Mouse (Mus musculus): ENCODE results near the gene Vps45. TPM values are rescaled to one million over a fixed set of nuclear protein-coding genes. Genes with fewer than 3 reads are reported as not detected.

The Vps45 gene
- polyA plus RNA-seq, 1 experiment = 20.1 TPM

DNA sequence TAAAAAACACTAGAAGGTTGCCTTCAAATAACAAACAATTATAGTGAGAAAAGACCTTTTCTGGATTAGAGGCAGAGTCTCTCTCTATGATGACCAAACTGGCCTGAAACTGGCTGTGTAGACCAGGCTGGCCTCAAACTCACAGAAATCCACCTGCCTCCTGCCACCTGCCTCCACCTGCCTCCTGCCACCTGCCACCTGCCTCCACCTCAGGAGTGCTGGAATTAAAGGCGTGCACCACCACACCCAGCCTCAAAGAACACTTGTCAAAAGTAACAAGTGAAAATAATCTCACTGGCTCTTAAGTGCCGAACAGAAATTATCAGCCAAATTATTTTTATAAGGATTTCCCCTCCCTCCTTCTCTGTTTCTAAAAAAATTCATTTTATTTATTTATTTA is 42.6 kb downstream of the Vps45 start:
- no peak overlapping the region for H3K4me3 ChIP-seq (replicated peaks; ENCODE audit: control insufficient read depth, low read depth, low read length)
- TF ChIP-seq CTCF (IDR thresholded peaks at IDR 0.05; ENCODE audit: control insufficient read depth, insufficient read depth, low read length) (no peak), POLR2A (IDR thresholded peaks at IDR 0.05; ENCODE audit: borderline replicate concordance, control insufficient read depth, low read depth, low read length) (no peak)
- no peaks in the 10 kb centered on the region for H3K4me1 ChIP-seq (ENCODE audit: control insufficient read depth, insufficient read depth, low read length)
- 88% methylated on average over 2 of the region's 2 CpGs for WGBS
- H3K27ac ChIP-seq (ENCODE audit: control insufficient read depth, insufficient read depth, low read depth, low read length, poor library complexity) = no peak overlapping the region

DNA sequence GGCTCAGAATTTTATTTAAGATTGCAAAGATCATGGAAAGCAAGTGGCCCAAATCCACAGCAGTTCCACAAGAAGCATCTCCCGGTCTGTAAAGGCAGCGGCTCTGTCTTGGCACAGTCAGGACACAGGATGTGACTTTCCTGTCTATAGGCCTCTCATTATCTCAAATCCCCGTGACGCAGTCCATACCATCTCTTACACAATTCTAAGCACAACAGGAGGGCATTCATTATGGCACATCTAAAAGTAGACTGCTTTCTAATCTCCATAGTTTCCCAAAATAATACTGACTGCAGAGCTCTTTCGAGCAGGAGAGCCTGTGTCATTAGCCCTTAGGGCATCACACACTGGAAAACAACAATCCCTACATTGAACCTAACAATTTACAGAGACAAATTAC is 45.5 kb downstream of the Vps45 start:
- Histone ChIP-seq H3K4me1 (ENCODE audit: control insufficient read depth, insufficient read depth, low read length) (no peaks in the 10 kb centered on the region), H3K4me3 (replicated peaks; ENCODE audit: control insufficient read depth, low read depth, low read length) (no peak overlapping the region), H3K27ac (ENCODE audit: control insufficient read depth, insufficient read depth, low read depth, low read length, poor library complexity) (no peak overlapping the region)
- WGBS = 62% methylated on average over 5 of the region's 5 CpGs
- TF ChIP-seq CTCF (IDR thresholded peaks at IDR 0.05; ENCODE audit: control insufficient read depth, insufficient read depth, low read length) (no peak), POLR2A (IDR thresholded peaks at IDR 0.05; ENCODE audit: borderline replicate concordance, control insufficient read depth, low read depth, low read length) (no peak)

DNA sequence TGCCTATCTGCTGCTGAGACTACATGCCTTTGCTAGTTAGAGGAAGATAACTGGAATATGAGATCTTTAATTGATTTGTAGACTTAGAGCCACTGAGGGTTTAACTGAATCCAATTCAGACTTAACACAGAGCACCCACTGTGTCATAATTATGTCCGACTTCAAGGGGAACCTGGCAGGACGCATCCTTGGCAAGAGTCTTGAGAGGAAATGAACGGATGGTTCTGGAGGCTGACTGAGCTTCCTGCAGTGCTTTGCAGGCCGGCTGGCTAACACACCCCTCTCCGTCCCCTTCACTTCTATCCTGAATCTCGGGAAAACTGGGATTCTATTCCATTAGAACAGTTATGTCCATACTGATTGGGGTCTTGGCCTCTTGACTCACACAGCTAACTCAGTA is 49.8 kb downstream of the Vps45 start:
- TF ChIP-seq CTCF (IDR thresholded peaks at IDR 0.05; ENCODE audit: control insufficient read depth, insufficient read depth, low read length) (no peak), POLR2A (IDR thresholded peaks at IDR 0.05; ENCODE audit: borderline replicate concordance, control insufficient read depth, low read depth, low read length) (no peak)
- 77% methylated on average over 6 of the region's 6 CpGs for WGBS
- Histone ChIP-seq H3K4me3 (replicated peaks; ENCODE audit: control insufficient read depth, low read depth, low read length) (no peak overlapping the region), H3K4me1 (ENCODE audit: control insufficient read depth, insufficient read depth, low read length) (no peaks in the 10 kb centered on the region), H3K27ac (ENCODE audit: control insufficient read depth, insufficient read depth, low read depth, low read length, poor library complexity) (no peak overlapping the region)

DNA sequence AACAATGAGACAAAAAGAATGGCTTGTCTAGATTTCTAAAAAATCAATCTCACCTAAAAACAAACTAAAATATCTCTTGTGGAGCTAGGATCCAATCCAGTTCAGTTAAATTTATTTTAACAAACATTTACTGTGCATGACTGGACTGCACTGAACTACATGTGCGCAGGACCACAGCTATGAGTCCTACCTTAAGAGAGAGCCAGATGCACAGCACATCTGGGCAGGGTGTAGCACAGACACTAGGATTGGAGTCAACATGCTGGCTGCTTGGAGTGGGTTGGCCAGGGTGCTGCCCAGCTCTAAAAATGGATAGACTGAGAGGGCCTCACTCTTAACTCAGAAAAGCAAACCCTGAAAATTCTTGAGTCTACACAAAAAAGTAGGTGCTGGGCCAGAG is 56.7 kb downstream of the Vps45 start:
- TF ChIP-seq POLR2A (IDR thresholded peaks at IDR 0.05; ENCODE audit: borderline replicate concordance, control insufficient read depth, low read depth, low read length) = no peak
- TF ChIP-seq CTCF (IDR thresholded peaks at IDR 0.05; ENCODE audit: control insufficient read depth, insufficient read depth, low read length) = no peak
- WGBS = 92% methylated on average over 1 of the region's 1 CpGs
- Histone ChIP-seq H3K4me1 (ENCODE audit: control insufficient read depth, insufficient read depth, low read length) (peaks cover 7% of the 10 kb centered on the region), H3K27ac (ENCODE audit: control insufficient read depth, insufficient read depth, low read depth, low read length, poor library complexity) (no peak overlapping the region), H3K4me3 (replicated peaks; ENCODE audit: control insufficient read depth, low read depth, low read length) (no peak overlapping the region)

DNA sequence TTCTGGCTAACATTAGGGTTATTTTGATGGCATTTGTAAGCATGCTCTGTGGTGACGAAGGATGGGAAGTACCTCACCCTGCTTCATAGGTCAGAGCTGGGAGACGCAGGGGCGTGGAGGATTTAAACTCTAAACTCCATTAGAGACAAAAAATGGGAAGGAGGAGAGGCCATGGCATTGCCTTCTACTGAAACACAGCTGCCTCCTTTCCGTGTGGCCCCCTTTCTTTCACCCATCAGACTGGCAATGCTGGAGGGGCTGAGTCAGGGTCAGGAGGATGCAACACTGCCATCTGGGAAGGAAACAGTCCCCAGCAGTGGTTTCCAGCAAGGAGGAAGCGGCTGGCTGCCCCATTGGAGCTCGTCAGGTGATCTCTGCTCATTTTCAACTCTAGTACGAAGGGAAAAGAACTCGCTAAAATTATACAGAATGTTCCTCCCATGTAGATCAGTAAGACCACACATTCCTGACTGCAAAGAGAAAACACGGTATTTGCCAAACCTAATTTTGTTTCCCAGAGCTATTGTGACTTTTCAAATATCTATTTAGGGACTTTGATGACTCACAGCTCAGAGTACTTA is 57.3 kb downstream of the Vps45 start:
- no peak for TF ChIP-seq CTCF (IDR thresholded peaks at IDR 0.05; ENCODE audit: control insufficient read depth, insufficient read depth, low read length)
- WGBS = 24% methylated on average over 9 of the region's 9 CpGs
- peaks cover 7% of the 10 kb centered on the region for H3K4me1 ChIP-seq (ENCODE audit: control insufficient read depth, insufficient read depth, low read length)
- H3K4me3 ChIP-seq (replicated peaks; ENCODE audit: control insufficient read depth, low read depth, low read length) = no peak overlapping the region
- H3K27ac ChIP-seq (ENCODE audit: control insufficient read depth, insufficient read depth, low read depth, low read length, poor library complexity) = no peak overlapping the region

DNA sequence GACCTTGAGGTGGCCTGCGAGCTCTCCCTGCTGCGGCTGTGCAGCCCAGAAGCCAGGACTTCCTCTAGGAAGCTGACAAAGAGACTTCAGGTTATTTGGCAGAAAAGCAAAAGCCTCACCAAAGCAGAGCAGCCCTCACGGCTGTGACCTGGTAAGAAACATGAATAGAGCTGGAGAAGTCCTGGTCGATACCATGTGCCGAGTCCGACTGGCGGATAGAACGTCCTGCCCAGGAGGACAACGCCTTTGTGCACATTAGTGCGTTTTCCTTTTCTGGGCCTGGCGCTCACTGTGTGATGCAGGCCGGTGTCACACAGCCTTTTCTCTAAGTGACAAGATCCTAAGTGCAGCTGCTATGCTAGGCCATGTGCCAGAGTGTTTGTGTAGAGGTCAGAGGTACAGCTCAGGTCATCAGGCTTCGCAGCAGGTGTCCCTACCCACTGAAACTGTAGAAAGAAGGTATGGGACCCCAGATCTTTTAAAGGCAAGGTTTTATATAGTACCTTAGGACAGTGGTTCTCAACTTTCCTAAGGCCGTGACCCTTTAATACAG is 58.1 kb downstream of the Vps45 start:
- Histone ChIP-seq H3K27ac (ENCODE audit: control insufficient read depth, insufficient read depth, low read depth, low read length, poor library complexity) (no peak overlapping the region), H3K4me1 (ENCODE audit: control insufficient read depth, insufficient read depth, low read length) (peaks cover 7% of the 10 kb centered on the region), H3K4me3 (replicated peaks; ENCODE audit: control insufficient read depth, low read depth, low read length) (no peak overlapping the region)
- WGBS = 49% methylated on average over 14 of the region's 14 CpGs
- TF ChIP-seq POLR2A (IDR thresholded peaks at IDR 0.05; ENCODE audit: borderline replicate concordance, control insufficient read depth, low read depth, low read length) (no peak), CTCF (IDR thresholded peaks at IDR 0.05; ENCODE audit: control insufficient read depth, insufficient read depth, low read length) (no peak)

DNA sequence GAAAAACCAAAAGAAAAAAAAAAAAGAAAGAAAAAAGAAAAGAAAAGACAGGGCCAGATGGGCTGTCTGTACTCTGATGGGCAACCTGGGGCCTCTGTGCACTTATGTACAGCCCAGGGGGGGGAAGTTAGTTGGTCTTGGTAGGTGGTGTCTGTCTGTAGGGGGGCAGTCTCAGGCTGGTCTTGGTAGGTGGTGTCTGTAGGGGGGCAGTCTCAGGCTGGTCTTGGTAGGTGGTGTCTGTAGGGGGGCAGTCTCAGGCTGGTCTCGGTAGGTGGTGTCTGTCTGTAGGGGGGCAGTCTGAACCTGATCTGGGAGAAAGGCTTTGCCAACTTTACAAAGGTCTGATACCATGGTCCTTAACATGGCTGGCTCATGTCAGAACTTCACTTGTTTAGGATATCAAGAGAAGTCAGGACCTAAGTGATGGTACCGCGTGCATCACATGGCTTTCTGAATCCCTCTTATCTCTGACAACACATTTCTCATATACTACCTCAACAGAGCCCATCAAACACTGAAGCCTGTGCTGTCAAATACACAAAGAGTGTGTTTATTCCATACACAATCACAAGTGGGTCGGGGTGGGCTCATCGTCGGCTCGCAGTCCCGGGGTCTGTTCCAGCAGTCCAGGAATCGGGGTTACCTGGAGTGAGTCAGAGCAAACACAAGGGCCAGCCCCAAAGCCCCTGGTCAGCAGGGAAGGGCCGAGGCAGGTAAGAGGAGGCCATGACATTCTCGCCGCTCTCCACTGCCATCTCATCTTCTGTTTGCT is 58.8 kb downstream of the Vps45 start:
- TF ChIP-seq POLR2A (IDR thresholded peaks at IDR 0.05; ENCODE audit: borderline replicate concordance, control insufficient read depth, low read depth, low read length) (no peak), CTCF (IDR thresholded peaks at IDR 0.05; ENCODE audit: control insufficient read depth, insufficient read depth, low read length) (no peak)
- 60% methylated on average over 12 of the region's 12 CpGs for WGBS
- H3K4me3 ChIP-seq (replicated peaks; ENCODE audit: control insufficient read depth, low read depth, low read length) = no peak overlapping the region
- peak overlapping the region; percentile 41; the same call in 1 of the 2 replicates for H3K27ac ChIP-seq (ENCODE audit: control insufficient read depth, insufficient read depth, low read depth, low read length, poor library complexity)
- H3K4me1 ChIP-seq (ENCODE audit: control insufficient read depth, insufficient read depth, low read length) = peaks cover 7% of the 10 kb centered on the region

DNA sequence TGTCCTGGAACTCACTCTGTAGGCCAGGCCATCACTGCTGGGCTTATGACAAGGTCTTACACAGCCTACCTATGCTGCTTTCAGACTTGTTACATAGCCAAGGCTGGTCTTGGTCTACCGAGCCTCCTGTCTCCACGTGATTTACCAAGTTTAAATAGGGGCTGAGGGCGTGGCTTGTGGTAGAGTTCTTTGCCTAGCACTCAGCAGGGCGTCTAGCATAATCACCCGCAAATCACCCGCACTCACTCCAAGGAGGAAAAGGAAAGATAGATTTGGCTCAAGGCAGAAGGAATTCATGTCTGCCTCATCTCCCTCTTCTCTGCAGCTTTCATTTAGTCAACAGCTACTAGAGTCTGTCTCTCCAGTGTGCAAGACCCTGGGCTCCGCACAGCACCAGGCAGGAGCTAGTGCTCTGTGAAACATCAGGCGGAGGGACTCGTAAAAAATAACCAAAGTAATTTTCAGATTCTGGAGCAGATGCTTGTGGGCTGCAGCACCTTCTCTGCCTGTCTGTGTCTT is 61.0 kb downstream of the Vps45 start:
- Histone ChIP-seq H3K27ac (ENCODE audit: control insufficient read depth, insufficient read depth, low read depth, low read length, poor library complexity) (no peak overlapping the region), H3K4me3 (replicated peaks; ENCODE audit: control insufficient read depth, low read depth, low read length) (no peak overlapping the region), H3K4me1 (ENCODE audit: control insufficient read depth, insufficient read depth, low read length) (peaks cover 8% of the 10 kb centered on the region)
- TF ChIP-seq POLR2A (IDR thresholded peaks at IDR 0.05; ENCODE audit: borderline replicate concordance, control insufficient read depth, low read depth, low read length) (0 out of 2 replicates have a peak, but pooled peaks have one; percentile 37), CTCF (IDR thresholded peaks at IDR 0.05; ENCODE audit: control insufficient read depth, insufficient read depth, low read length) (no peak)
- 33% methylated on average over 9 of the region's 9 CpGs for WGBS

Measured in bone marrow, adult 2 months (tissue).